Mouse (Mus musculus): ENCODE measurements around the gene Supt3.

The Supt3 gene

DNA sequence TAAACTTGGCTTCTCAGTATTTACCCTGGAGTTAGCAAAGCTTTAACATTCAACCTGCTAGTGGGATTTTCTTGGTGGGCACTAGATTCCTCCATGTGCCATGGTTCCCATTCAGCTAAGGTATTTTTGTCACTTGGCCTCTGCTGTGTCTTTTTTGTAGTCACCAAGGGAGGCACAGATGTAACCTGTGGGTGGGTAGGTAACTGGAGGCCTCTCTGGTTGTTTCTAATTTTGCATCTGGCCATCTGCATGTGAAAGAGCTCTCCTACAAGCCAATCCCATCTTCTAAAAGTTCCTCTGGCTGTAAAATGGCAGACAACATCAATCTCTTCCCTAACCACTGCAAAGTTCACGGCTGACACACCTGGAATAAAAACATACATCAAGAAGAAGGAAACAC lies 190.2 kb downstream of the Supt3 start:
- WGBS = 71% methylated on average over 1 of the region's 1 CpGs

DNA sequence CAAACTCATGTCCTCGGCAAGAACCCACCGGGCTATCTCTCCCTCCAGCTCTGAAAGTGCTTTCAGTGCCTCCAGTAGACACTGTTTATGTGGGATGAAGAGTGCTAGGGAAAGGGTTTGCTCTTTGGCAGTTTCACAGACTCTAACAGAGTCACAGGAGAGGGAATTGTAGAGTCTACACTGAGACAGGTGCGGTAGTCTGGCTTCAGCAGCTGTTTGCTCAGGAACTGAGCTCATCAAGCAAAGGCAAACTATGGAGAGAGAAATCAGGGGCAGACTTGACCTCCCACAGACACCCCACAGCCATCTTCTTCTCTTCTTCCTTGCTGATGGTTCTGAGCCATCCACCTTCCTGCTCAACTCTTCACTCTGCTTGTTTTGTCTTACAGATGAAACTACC lies 193.3 kb downstream of the Supt3 start:
- 83% methylated on average over 3 of the region's 3 CpGs for WGBS

DNA sequence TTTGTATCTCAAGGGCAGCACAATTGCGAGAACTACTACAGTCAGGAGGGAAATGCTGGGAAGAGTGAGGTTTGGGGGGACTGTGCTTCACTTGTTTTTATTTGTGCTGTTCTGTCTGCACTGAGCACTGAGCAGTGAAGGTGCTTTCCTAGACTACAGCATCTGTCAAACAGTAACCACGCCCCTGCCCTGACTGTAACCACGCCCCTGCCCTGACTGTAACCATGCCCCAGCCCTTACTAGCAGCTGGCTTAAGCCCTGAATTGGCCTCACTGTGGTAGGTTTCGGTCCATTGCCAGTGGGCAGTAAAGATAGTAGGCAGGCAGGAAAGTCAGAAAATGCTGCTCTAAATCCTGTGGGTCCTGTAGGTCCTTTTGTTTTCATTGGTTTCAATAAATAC lies 196.5 kb downstream of the Supt3 start:
- 83% methylated on average over 4 of the region's 4 CpGs for WGBS

DNA sequence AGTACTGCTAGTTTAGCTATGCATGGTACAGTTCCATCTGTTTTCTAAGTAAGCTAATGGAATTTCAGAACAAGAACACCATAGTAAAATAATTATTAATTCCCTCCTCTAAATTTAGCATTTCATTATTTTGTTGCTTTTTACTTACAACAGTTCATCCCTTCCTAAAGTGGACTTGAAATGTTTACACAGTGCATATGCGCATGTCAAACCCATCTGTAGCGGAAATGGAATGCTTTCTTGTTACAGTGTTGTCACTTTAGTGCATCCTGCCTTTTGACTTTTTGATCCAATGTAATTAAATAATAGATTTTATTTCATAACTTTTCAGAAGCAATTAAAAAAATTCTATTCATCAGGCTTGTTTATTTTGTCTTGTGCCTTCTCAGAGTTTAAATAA lies 200.7 kb downstream of the Supt3 start:
- 95% methylated on average over 2 of the region's 2 CpGs for WGBS

DNA sequence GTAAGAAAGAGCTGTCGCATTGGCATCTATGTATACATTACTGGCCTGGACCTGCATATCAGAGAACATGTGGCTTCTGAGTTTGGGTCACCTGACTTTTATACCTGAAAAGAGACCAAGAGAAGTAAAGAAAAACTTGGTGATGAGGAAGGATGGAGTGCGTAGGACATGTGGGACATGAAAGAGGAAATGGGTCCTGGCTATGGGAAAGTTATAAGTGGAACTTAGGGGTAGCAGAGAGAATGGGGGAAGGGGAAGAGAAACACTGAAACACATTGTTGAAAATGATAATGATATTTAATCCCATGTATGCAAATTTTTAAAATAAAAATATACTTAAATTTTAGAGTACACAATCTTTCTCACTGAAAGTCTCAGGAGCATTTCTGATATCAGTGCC lies 211.0 kb downstream of the Supt3 start:
- WGBS = 90% methylated on average over 2 of the region's 2 CpGs

DNA sequence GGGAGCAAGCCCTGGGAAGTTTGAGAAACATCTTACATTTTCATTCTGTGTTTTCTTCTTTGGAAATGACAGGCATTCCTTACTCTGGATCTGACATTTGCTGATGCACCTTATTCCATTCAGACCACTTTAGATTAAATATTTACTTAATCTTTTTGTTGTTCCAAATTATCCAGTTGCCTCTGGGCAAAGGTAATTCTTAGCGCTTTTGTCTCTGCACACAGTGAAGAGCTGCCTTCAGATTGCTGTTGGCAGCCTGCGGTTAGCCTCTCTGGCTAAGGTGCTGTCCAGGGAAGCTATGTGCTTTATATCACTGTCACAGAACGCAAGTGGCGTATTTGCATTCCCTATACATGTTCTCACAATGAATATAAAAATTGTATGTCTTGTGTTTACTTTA lies 226.4 kb downstream of the Supt3 start:
- WGBS = 96% methylated on average over 4 of the region's 4 CpGs

DNA sequence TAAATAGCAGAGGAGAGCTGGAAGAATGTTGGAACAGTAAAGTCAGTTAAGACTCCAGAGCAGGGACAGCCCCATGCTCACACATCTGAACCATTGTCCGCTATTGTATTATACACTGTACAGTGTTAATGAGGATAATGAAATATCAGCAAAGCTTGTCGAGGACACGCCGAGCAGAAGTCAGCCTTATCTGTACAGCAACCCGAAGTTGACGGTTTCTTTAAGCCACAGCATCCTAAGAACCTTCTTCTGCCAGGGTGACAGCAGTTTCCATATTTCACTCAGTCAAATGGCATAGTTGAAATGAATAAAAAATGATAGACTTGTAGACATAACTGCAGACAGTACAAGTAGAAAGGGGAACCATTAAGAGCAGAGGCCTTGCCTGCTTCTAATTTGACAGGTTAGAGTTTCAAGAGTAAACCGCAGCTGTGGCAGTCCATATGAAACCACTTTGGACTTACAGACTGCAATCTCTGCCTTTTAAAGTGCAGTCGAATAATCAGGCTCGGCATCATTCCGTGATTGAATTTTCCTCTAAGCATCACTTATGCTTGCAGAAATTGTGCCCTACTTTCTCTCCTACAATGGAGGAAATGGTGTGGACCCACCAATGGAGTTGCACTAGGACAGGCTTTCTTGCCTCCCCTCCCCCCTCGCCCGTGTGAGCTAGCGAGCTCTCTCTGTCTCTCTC lies 227.7 kb downstream of the Supt3 start:
- WGBS = 89% methylated on average over 13 of the region's 13 CpGs

DNA sequence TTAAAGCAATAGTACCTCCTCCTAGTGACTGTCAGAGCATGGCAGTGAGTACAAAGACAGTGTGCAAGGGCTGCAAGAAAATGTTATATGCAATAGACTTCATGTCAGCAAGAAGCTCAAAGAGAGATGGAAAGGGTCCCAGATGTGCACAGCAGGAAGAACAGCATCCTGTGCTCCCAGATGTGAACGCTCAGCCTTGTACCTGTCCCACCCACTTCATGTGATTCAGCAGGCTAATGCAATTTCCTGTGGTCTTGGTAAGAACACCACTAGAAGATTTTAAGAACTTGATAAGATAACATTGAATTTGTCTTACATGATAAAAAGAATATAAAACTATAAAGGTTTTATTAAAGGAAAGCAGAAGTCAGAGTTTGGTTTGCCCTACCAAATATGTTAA lies 230.5 kb downstream of the Supt3 start:
- WGBS = 63% methylated on average over 1 of the region's 1 CpGs

DNA sequence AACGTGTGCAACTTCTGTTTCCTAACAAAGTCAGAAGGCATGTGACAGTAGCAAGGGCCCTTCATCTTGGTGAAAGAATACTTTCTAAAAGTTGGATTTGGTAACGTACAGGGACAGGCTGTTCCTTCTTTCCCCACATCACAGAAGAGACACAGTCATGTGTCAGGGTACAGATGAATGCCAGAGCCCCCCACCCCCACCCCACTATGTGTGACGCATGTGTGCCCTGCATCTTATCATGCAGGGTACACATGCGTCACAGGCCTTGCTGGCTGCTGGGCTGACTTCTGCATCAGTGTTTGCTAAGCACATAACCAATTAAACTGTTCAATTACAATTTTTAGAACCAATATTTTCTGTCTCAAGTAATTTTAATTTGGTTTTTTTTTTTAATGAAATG lies 231.7 kb downstream of the Supt3 start:
- WGBS = 82% methylated on average over 4 of the region's 4 CpGs

DNA sequence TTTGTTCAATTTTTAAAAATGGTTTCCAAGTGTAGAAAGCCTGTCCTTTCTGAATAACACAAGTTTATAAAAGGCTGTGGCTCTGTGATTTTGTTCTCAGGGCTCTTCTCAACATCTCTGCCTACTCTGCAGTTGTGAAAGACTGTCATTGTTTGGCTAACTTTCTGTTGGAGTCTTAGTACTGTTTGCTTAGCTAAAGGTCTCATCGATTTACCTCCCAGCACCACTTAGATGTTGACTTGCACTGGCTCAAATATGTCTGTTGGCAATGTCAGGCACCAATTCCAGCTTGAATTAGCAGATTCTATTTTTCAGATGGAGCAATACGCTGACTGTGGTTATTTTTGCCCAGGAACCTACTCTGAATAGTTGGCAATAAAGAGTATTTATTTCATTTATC lies 233.5 kb downstream of the Supt3 start:
- 79% methylated on average over 2 of the region's 2 CpGs for WGBS

DNA sequence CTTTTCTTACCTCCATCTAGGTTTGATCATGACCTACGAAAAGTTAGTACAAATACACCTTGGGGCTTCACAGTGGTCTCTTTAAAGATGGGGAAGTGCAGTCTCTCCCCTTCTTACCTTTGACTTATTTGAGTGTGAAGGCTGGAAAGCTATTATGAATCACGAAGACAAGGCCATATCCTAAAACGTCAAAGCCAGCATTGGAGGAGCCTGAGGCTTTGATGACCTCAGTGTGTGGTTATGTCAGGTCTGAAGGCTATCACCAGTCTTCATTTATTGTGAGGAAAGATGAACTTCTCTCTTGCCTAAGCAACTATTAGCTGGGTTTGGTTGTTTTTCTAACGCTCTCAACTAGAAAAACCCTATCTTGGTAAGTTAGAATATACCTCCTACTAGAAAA lies 239.8 kb downstream of the Supt3 start:
- 88% methylated on average over 4 of the region's 4 CpGs for WGBS

DNA sequence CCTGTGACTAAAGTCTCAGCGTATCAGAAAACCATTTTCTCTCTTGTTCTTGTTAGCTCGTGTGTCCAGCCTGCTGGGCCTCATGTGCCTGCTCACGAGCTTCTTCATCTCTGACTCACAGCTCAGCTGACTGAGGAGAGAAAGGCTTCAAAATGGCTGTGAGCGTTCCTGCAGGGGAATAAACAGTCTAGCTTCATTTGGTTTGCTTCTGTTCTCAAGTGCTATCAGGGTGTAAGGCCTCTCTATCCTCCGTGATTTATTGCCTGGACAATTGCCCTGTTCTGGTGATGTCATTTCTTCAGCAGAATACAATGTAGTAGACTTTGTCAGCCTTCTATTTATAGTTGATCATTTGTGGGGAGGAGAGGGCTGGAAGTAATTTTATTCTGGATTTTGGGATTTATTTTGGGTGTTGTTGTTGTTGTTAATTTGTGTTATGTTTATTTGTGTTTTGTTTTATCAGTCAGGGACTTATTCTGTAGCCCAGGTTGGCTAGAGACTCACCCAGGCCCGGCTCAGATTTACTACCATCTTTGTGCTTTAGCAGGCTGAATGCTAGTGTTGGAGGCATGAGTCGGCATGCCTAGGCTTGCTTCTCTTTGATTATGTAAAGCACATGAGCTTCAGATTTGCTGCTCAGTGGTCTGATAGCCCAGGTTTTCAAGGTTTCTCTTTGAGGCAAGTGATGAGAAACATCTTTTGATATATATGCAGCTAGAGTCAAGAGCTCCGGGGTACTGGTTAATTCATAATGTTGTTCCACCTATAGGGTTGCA lies 243.4 kb downstream of the Supt3 start:
- WGBS = 69% methylated on average over 8 of the region's 8 CpGs

DNA sequence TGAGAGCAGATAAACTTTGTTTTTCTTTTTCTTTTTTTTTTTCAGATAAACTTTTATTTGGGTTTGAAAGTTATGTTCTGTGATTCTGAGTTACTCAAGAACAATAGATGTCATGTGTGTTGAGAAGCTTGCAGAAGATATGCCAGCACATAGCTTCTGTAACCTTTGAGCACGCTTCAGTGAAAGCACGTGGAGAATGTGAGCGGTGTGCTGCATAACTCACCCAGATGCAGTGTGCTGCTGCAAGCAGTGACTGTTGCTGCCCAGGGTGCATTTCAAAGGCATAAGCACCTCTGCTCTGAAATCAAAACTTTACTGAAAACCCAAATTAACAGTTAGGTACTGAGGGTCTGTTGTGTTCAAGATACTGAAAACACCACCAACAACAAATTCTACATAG lies 251.5 kb downstream of the Supt3 start:
- WGBS = 88% methylated on average over 3 of the region's 3 CpGs

DNA sequence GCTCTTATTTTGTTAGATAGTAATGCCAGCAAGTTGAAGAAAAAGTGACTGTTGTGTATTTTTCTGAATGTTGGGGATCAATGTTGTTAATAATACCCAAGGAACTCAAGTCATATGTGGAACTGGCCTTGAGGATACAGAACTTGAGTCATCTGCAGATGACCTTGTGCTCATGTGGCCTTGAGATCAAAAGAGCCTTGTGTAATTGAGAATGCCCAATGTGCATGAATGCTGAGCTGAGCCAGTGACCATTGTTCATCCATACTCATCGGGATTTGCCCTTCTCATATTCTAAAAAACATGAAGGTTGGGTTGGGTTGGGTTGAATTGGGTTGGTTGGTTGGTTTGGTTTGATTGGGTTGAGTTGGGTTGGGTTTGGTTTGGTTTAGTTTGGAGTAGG lies 252.2 kb downstream of the Supt3 start:
- WGBS = 88% methylated on average over 1 of the region's 1 CpGs

DNA sequence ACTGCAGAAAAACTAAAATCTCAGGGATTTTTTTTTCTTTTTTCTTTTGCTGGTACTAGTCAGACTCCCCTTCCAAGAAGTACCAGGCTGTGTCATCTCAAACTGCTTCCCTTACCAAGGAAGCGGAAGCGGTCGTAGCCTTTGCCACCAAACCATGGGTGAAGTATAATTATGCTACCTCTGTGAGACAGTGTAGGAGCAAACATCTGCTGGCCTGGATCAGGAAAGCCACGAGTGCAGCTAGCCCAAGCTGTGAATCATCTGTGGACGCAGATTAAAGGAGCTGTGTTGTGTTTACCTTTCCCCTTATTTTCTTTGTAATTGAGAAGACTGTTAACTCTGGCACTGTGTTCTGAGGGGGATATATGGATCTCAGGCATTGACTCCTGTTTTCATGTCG lies 255.3 kb downstream of the Supt3 start:
- WGBS = 85% methylated on average over 6 of the region's 6 CpGs

DNA sequence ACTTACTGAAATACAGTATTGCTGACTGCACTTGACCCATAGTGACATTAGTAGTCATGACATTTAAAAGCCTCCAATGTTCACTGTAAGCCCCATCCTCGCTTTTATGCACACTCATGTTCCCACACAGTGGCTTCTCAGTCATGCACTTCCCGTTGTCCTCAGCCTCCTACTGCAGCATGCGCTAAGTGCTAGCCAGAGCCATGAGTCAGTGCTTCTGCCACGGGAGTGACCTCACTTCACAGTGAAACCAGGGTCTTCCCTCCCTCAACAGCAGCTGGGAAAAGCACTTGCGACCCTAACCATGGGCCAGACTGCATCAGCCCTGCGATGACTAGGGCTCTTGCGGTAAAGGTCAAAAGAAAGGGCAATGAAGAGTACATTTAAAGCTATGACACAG lies 256.7 kb downstream of the Supt3 start:
- 71% methylated on average over 7 of the region's 7 CpGs for WGBS

DNA sequence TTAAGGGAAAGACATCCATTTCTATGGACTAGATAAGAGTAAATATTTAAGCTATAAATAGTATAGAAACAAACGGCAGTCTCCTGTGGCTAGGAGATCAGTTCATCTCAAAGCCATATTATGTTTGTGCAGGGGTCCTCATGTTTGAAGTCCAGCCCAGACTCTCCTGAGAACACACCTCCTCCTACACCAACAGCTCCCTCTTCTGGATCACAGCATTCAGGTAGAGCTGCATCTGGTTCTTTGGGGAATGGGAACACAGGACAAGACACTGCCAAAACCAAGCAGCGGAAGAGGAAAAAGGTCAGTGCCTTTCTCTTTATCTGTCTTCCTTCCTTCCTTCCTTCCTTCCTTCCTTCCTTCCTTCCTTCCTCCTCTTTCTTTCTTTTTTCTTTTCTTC lies 264.1 kb downstream of the Supt3 start:
- WGBS = 81% methylated on average over 2 of the region's 2 CpGs

DNA sequence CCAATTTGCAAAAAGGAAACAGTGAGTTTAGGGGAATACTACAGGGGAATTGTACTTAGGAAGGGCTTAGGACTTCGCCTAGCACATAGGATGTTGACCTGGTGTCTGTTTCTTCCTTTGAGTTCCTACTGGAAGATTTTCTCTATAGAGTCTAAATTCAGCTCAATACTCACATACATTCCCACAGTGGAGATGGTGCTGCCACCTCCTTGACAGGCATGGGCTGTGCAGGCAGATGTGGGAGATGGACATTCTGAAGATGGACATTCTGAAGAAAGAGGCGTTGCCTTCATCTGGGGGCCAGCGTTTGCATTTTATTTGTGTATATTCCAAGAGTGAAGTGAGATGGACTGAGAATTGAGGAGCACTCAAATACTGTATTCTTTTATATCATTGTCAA lies 269.6 kb downstream of the Supt3 start:
- WGBS = 97% methylated on average over 3 of the region's 3 CpGs

DNA sequence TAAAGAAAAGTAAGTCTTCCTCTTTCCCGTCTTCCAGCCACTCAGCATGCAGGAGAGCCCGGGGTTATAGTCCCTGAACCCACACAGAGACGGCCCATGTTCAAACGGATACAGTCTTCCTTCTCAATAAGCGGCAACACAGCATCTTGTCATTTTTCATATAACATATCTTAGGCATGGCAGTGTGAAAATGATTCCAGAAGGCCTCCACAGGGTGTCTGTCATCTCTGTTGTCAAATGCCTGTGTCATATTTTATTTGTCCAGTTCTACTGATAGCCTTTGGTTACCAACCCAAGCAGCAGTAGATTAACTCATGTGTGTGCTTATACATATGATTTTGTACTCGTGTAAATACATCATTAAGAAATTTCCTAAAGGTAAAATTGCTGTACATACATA lies 270.3 kb downstream of the Supt3 start:
- WGBS = 91% methylated on average over 6 of the region's 6 CpGs

DNA sequence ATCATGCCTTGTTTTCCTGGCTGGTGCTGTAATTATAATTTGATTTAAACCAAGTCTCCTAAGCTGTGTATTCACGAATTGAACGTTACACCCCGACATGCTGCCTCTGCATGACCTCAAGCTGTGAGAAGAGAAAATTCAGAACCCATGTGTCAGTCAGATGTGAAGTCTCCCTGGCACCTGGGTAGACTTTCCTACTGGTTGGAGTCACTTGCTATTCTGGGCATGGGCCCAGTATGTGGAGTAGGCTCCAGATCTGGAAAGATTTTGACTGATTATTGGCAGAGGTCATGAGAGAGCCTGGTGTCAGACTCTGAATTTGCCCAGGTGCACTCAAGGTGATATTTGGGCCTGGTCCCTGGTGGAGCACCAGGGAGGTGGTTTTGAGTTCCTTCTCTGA lies 275.0 kb downstream of the Supt3 start:
- 86% methylated on average over 3 of the region's 3 CpGs for WGBS

DNA sequence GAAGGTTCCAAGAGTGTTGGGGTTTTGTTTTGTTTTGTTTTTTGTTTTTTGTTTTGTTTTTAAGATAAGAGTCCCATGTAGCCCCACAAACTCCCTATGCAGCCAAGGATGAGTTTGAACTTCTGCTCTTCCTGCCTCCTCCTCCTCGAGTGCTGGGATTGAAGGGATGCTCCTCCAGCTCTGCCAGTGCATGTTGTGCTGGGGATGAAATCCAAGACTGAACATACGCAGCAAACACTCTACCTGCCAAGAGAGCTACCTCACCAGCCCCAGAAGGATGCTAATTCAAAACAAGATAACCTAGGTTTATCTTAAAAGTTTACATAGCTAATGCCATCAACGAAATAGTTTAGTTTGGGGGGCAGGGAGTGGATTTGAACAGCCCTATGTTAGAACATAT lies 276.4 kb downstream of the Supt3 start:
- WGBS = 94% methylated on average over 3 of the region's 3 CpGs

DNA sequence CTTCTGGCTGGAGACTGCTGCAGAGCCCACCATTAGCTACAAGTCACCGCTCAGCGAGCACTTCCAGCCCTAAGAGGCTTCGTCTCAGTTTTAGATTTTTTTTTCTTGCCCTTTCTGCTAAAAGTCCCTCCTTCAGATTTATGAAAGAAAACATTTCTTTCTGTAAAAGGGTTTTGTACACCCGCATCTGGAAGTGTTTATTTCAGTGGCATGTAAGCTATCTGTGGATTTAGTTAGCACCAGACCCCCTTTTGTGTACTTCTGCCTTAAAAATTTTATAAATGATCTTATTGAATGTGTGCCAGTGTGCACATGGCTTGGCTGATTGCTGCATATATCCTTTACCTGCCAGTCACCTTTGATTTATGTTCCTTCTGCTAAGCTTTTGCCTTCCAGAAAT lies 277.6 kb downstream of the Supt3 start:
- WGBS = 93% methylated on average over 4 of the region's 4 CpGs

DNA sequence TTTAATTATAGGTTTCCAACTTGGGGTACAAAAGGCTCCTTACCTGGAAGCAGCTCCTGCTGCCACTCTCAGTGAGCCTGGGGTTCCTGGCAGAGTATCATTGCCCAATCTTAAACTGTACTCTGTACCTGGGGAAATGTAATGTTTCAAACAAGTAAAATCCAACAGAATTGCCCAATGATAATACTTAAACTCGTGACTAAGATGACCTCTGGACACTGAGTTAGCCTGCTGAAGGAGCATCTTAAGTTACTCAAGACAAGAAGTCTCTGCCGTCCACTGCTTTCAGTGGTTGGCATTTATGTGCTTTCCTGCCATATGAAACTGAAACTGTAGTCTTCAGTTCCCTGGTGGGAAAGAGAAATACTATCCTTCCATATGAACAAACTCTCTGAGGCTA lies 279.9 kb downstream of the Supt3 start:
- 92% methylated on average over 2 of the region's 2 CpGs for whole genome bisulfite sequencing

DNA sequence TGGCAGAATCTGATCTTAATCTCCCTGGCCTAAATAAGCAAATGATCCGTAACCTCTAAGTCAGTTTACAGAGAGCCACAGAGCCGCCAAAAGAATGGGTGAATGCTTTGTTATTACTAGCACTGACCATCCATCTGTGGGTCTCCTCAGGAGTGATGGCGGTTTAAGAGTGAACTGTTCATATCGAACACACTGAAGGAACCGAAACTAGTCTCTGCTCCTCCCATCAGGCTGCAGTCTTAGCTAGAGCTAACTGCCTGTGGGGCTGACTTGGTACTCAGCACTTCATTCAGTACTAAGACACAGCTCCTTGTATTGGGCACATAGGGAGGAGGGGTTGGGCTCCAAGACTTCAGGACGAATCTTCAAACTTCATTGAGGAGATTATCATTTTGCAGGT lies 280.8 kb downstream of the Supt3 start:
- 90% methylated on average over 6 of the region's 6 CpGs for WGBS
